Mouse (Mus musculus) MEL (cell line): ENCODE data around the gene Txnrd3. TPM values are rescaled to one million over a fixed set of nuclear protein-coding genes. Genes with fewer than 3 reads are reported as not detected.

Experiments used
- DNase-seq: peaks from one replicate; pipeline ENCODE4 v3.0.0; 2011; ENCODE audit warnings: low read depth, low spot score
- H3K27ac ChIP-seq: 2 replicates; pipeline ENCODE4 v1.5.1; 2012; ENCODE audit warnings: low read depth, mild to moderate bottlenecking, control low read depth, low read length, moderate library complexity; ENCODE audit not compliant: control insufficient read depth
- H3K27me3 ChIP-seq, 2 experiments: fragments of 150-350 bp in 1 of 2; sonication (generic) in 1 of 2; 2 replicates each; pipeline ENCODE4 v1.6.1; 2012; ENCODE audit warnings: low read length in 2 of 2, mild to moderate bottlenecking in 2 of 2, improper control_type of control experiment in 1 of 2, moderate library complexity in 1 of 2; ENCODE audit not compliant: insufficient read depth in 2 of 2, control insufficient read depth in 1 of 2
- H3K36me3 ChIP-seq, 2 experiments: 2 replicates each; pipeline ENCODE4 v1.6.1; 2012 to 2014; ENCODE audit warnings: low read length in 2 of 2, improper control_type of control experiment in 1 of 2, inconsistent platforms in 1 of 2, mild to moderate bottlenecking in 1 of 2; ENCODE audit not compliant: insufficient read depth in 2 of 2, control insufficient read depth in 1 of 2
- H3K4me1 ChIP-seq, 2 experiments: fragments of 150-350 bp in 1 of 2; sonication (generic) in 1 of 2; 2 replicates each; pipeline ENCODE4 v1.6.1; 2012; ENCODE audit warnings: low read length in 2 of 2, improper control_type of control experiment in 1 of 2, mild to moderate bottlenecking in 1 of 2; ENCODE audit not compliant: insufficient read depth in 2 of 2, control insufficient read depth in 1 of 2
- H3K4me3 ChIP-seq, 2 experiments: fragments of 150-350 bp in 1 of 2; sonication (generic) in 1 of 2; 2 replicates each; pipeline ENCODE4 v1.5.1; 2012; ENCODE audit warnings: low read depth in 2 of 2, low read length in 2 of 2, mild to moderate bottlenecking in 2 of 2, moderate library complexity in 2 of 2, control low read depth in 1 of 2, improper control_type of control experiment in 1 of 2; ENCODE audit not compliant: control insufficient read depth in 1 of 2, insufficient read depth in 1 of 2
- H3K79me2 ChIP-seq: 2 replicates; pipeline ENCODE4 v1.6.1; 2012; ENCODE audit warnings: mild to moderate bottlenecking, low read length, moderate library complexity; ENCODE audit not compliant: control insufficient read depth, poor library complexity, insufficient read depth
- H3K9ac ChIP-seq: 2 replicates; pipeline ENCODE4 v1.6.1; 2012; ENCODE audit warnings: low read depth, mild to moderate bottlenecking, control low read depth, low read length, moderate library complexity; ENCODE audit not compliant: control insufficient read depth, poor library complexity, severe bottlenecking
- H3K9me3 ChIP-seq: fragments of 150-350 bp; sonication (generic); replicated peaks from 2 replicates; pipeline ENCODE4 v1.6.1; 2012; ENCODE audit warnings: mild to moderate bottlenecking, low read length, improper control_type of control experiment, moderate library complexity; ENCODE audit not compliant: insufficient read depth
- BHLHE40 ChIP-seq: IDR thresholded peaks from 2 replicates; pipeline ENCODE4 v1.6.1; 2012; ENCODE audit warnings: low read depth, mild to moderate bottlenecking, inconsistent platforms, low read length, improper control_type of control experiment, borderline replicate concordance
- CHD2 ChIP-seq: IDR thresholded peaks from 2 replicates; pipeline ENCODE4 v1.6.1; 2011; ENCODE audit warnings: low read length, improper control_type of control experiment
- CTCF ChIP-seq, 3 experiments: IDR thresholded peaks in 2 of 3; conservative IDR thresholded peaks in 1 of 3; 2 replicates each; pipeline ENCODE4 v1.5.1; 2011 to 2012; ENCODE audit warnings: low read length in 3 of 3, low read depth in 2 of 3, mild to moderate bottlenecking in 2 of 3, improper control_type of control experiment in 1 of 3, inconsistent platforms in 1 of 3, mixed read lengths in 1 of 3, moderate library complexity in 1 of 3; ENCODE audit not compliant: control insufficient read depth in 1 of 3, insufficient read depth in 1 of 3, poor library complexity in 1 of 3, severe bottlenecking in 1 of 3
- E2F4 ChIP-seq: IDR thresholded peaks from 2 replicates; pipeline ENCODE4 v1.6.1; 2011; ENCODE audit warnings: low read depth, low read length, improper control_type of control experiment, borderline replicate concordance
- EP300 ChIP-seq, 2 experiments: IDR thresholded peaks; 2 replicates each; pipeline ENCODE4 v1.6.1; 2011; ENCODE audit warnings: improper control_type of control experiment in 2 of 2, low read length in 2 of 2, low read depth in 1 of 2, mild to moderate bottlenecking in 1 of 2
- HCFC1 ChIP-seq: IDR thresholded peaks from 2 replicates; pipeline ENCODE4 v1.6.1; 2012; ENCODE audit warnings: low read depth, mild to moderate bottlenecking, inconsistent platforms, low read length, improper control_type of control experiment, moderate library complexity
- JUND ChIP-seq: IDR thresholded peaks from 2 replicates; pipeline ENCODE4 v1.6.1; 2011; ENCODE audit warnings: low read depth, mild to moderate bottlenecking, improper control_type of control experiment, low read length
- MAFK ChIP-seq: IDR thresholded peaks from 2 replicates; pipeline ENCODE4 v1.6.1; 2011; ENCODE audit warnings: low read depth, mild to moderate bottlenecking, low read length, improper control_type of control experiment, borderline replicate concordance
- MAZ ChIP-seq: IDR thresholded peaks from 2 replicates; pipeline ENCODE4 v1.6.1; 2012; ENCODE audit warnings: low read depth, mild to moderate bottlenecking, inconsistent platforms, low read length, improper control_type of control experiment
- MEF2A ChIP-seq: IDR thresholded peaks from 2 replicates; pipeline ENCODE4 v1.6.1; 2014; ENCODE audit warnings: low read depth, mild to moderate bottlenecking, inconsistent platforms, low read length, improper control_type of control experiment; ENCODE audit not compliant: poor library complexity, insufficient replicate concordance, severe bottlenecking; ENCODE audit errors: extremely low read depth
- MXI1 ChIP-seq: IDR thresholded peaks from 2 replicates; pipeline ENCODE4 v1.6.1; 2011; ENCODE audit warnings: mild to moderate bottlenecking, low read depth, low read length, improper control_type of control experiment
- NELFE ChIP-seq: IDR thresholded peaks from 2 replicates; pipeline ENCODE4 v1.6.1; 2011; ENCODE audit warnings: low read depth, low read length, improper control_type of control experiment
- NRF1 ChIP-seq: IDR thresholded peaks from 2 replicates; pipeline ENCODE4 v1.6.1; 2014; ENCODE audit warnings: low read depth, mild to moderate bottlenecking, inconsistent platforms, low read length, improper control_type of control experiment, moderate library complexity; ENCODE audit not compliant: poor library complexity, insufficient read depth, severe bottlenecking
- POLR2A ChIP-seq, 2 experiments: IDR thresholded peaks; 2 replicates each; pipeline ENCODE4 v1.6.1; 2011 to 2012; ENCODE audit warnings: low read length in 2 of 2, mild to moderate bottlenecking in 2 of 2, control low read depth in 1 of 2, improper control_type of control experiment in 1 of 2, low read depth in 1 of 2, moderate library complexity in 1 of 2; ENCODE audit not compliant: control insufficient read depth in 1 of 2, insufficient read depth in 1 of 2, poor library complexity in 1 of 2
- POLR2AphosphoS2 ChIP-seq: IDR thresholded peaks from 2 replicates; pipeline ENCODE4 v1.6.1; 2011; ENCODE audit warnings: low read length, improper control_type of control experiment
- POLR2AphosphoS5 ChIP-seq: IDR thresholded peaks from 2 replicates; pipeline ENCODE4 v1.6.1; 2012; ENCODE audit warnings: low read depth, borderline replicate concordance, mild to moderate bottlenecking, inconsistent platforms, low read length, moderate library complexity, mixed read lengths
- RAD21 ChIP-seq: IDR thresholded peaks from 2 replicates; pipeline ENCODE4 v1.6.1; 2011; ENCODE audit warnings: mild to moderate bottlenecking, low read depth, low read length, improper control_type of control experiment
- RCOR1 ChIP-seq: IDR thresholded peaks from 2 replicates; pipeline ENCODE4 v1.6.1; 2012; ENCODE audit warnings: low read depth, mild to moderate bottlenecking, inconsistent platforms, low read length, improper control_type of control experiment
- TBP ChIP-seq: IDR thresholded peaks from 2 replicates; pipeline ENCODE4 v1.8.0; 2011; ENCODE audit warnings: low read depth, low read length, improper control_type of control experiment
- TCF12 ChIP-seq: IDR thresholded peaks from 2 replicates; pipeline ENCODE4 v1.6.1; 2014; ENCODE audit warnings: low read depth, mild to moderate bottlenecking, inconsistent platforms, low read length, improper control_type of control experiment, moderate library complexity
- UBTF ChIP-seq: IDR thresholded peaks from 2 replicates; pipeline ENCODE4 v1.6.1; 2012; ENCODE audit warnings: low read depth, mild to moderate bottlenecking, inconsistent platforms, low read length, improper control_type of control experiment, moderate library complexity, borderline replicate concordance; ENCODE audit not compliant: insufficient read depth
- USF1 ChIP-seq: IDR thresholded peaks from 2 replicates; pipeline ENCODE4 v1.6.1; 2014; ENCODE audit warnings: low read depth, mild to moderate bottlenecking, inconsistent platforms, low read length, improper control_type of control experiment, moderate library complexity
- USF2 ChIP-seq, 2 experiments: IDR thresholded peaks; 2 replicates each; pipeline ENCODE4 v1.6.1; 2011 to 2012; ENCODE audit warnings: improper control_type of control experiment in 2 of 2, low read length in 2 of 2, borderline replicate concordance in 1 of 2, inconsistent platforms in 1 of 2, low read depth in 1 of 2, mild to moderate bottlenecking in 1 of 2; ENCODE audit not compliant: insufficient read depth in 1 of 2
- ZMIZ1 ChIP-seq: IDR thresholded peaks from 2 replicates; pipeline ENCODE4 v1.6.1; 2012; ENCODE audit warnings: low read depth, mild to moderate bottlenecking, inconsistent platforms, low read length, improper control_type of control experiment, moderate library complexity
- polyA plus RNA-seq, 2 experiments: library from polyadenylated mRNA; stranded (reverse) in 1 of 2; unstranded in 1 of 2; fragments of >175 nt in 1 of 2; fragments of >200 nt in 1 of 2; gene quantifications; 2 replicates each; pipeline versions ENCODE4 v1.2.1 to v1.2.4; 2012; ENCODE audit warnings: low replicate concordance in 2 of 2, low read depth in 1 of 2; ENCODE audit not compliant: insufficient read length in 2 of 2, insufficient read depth in 1 of 2, missing spikeins in 1 of 2
- total RNA-seq: library from RNA; depleted of rRNA; stranded (reverse); fragments of 300-350 nt; gene quantifications from 2 replicates; pipeline ENCODE4 v1.2.3, GENCODE M21; 2012

Gene Txnrd3
- total and polyA plus RNA-seq, 3 experiments, result 8.7 to 15.1 TPM; not detected in 1

DNA sequence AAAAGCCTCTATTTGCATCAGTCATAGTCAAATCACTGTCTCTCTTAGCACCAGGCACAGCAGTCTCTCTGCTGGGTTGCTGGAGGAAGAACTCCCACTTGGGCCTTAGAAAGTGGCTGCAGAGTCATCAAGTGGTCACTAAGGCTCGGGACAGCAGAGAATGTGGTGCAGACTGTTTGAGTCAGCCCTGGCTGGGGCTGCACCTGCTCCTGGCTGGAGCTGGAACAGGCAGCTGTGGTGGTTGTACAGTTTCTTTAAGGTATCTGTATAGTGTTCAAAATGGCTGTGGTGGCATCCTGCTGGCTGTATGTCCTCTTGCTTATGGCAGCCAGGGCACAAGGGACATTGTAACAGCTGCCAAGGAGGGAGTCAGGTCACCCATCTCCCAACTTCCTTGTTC lies 16.7 kb downstream of the Txnrd3 start:
- TF ChIP-seq POLR2AphosphoS2, result no peak
- TF ChIP-seq CHD2, result no peak
- TF ChIP-seq POLR2AphosphoS5, result no peak
- TF ChIP-seq MAFK, result no peak
- TF ChIP-seq RCOR1, result no peak
- no peak for TF ChIP-seq BHLHE40
- Histone ChIP-seq H3K9me3 (no peaks in the 10 kb centered on the region), H3K4me3 (no peak overlapping the region), H3K36me3 (peaks cover 0 to 3% of the 10 kb centered on the region in 2 experiments; a peak in 2 of 4 replicates), H3K27ac (no peak overlapping the region), H3K9ac (no peak overlapping the region), H3K27me3 (no peaks in the 10 kb centered on the region), H3K79me2 (no peaks in the 10 kb centered on the region), H3K4me1 (peaks cover 0 to 6% of the 10 kb centered on the region in 2 experiments; a peak in 2 of 4 replicates)
- no peak for DNase-seq

GRCm38 (mm10) chr6:89662521-89662920 lies 18.7 kb downstream of the Txnrd3 start:
- TF ChIP-seq MAZ (no peak), POLR2AphosphoS2 (no peak), ZMIZ1 (no peak), MXI1 (no peak), TBP (no peak), HCFC1 (no peak), CTCF (IDR thresholded peaks at IDR 0.05 in 2 of 3, conservative IDR thresholded peaks at IDR 0.05 in 1 of 3; ENCODE audit: control insufficient read depth in 1 of 3, insufficient read depth in 1 of 3, low read depth in 2 of 3, low read length in 3 of 3, poor library complexity in 1 of 3, severe bottlenecking in 1 of 3) (no peak), TCF12 (no peak), POLR2A (IDR thresholded peaks at IDR 0.05; ENCODE audit: control insufficient read depth in 1 of 2, insufficient read depth in 1 of 2, low read depth in 1 of 2, low read length in 2 of 2, poor library complexity in 1 of 2) (no peak), RAD21 (no peak), EP300 (IDR thresholded peaks at IDR 0.05; ENCODE audit: low read depth in 1 of 2, low read length in 2 of 2) (no peak)
- H3K27me3 ChIP-seq, result no peaks in the 10 kb centered on the region

DNA sequence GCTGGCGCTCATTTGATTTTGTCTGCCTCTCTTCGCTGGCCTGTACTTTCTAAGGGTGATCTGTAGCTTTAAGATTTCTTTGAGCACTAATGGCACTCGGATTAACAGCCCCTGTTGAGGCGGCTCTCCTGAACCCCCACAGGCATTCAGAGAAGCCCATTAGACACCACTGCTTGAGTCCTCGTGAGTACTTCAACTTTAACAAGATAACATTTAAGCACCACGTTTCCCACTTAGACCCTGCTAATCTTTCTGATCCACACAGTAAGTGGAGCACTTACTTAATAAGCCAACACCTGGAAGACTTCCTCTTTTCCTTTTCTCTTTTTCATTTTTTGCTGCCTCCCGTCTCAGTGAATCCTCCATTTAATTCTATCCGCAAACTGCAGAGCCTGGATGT lies 21.4 kb downstream of the Txnrd3 start:
- no peaks in the 10 kb centered on the region for H3K9me3 ChIP-seq
- no peak overlapping the region for H3K27ac ChIP-seq
- H3K79me2 ChIP-seq, result no peaks in the 10 kb centered on the region
- H3K27me3 ChIP-seq, result no peaks in the 10 kb centered on the region
- H3K4me3 ChIP-seq, result no peak overlapping the region
- H3K4me1 ChIP-seq, result peaks cover 0 to 6% of the 10 kb centered on the region in 2 experiments; a peak in 2 of 4 replicates
- DNase-seq, result peak; percentile 57
- H3K9ac ChIP-seq, result no peak overlapping the region
- peaks cover 0 to 3% of the 10 kb centered on the region in 2 experiments; a peak in 2 of 4 replicates for H3K36me3 ChIP-seq
- TF ChIP-seq USF1 (no peak), NELFE (no peak), MEF2A (no peak), NRF1 (no peak), RAD21 (no peak), E2F4 (no peak), CTCF (IDR thresholded peaks at IDR 0.05 in 2 of 3, conservative IDR thresholded peaks at IDR 0.05 in 1 of 3; ENCODE audit: control insufficient read depth in 1 of 3, insufficient read depth in 1 of 3, low read depth in 2 of 3, low read length in 3 of 3, poor library complexity in 1 of 3, severe bottlenecking in 1 of 3) (no peak), POLR2A (IDR thresholded peaks at IDR 0.05; ENCODE audit: control insufficient read depth in 1 of 2, insufficient read depth in 1 of 2, low read depth in 1 of 2, low read length in 2 of 2, poor library complexity in 1 of 2) (no peak), USF2 (IDR thresholded peaks at IDR 0.05; ENCODE audit: borderline replicate concordance in 1 of 2, insufficient read depth in 1 of 2, low read depth in 1 of 2, low read length in 2 of 2) (no peak), CHD2 (no peak), JUND (no peak), MAFK (no peak), UBTF (no peak)

More at GRCm38 (mm10) chr6:89662521-89662920, 18.7 kb downstream of the Txnrd3 start:
- Histone ChIP-seq H3K9ac (no peak overlapping the region), H3K27ac (no peak overlapping the region), H3K4me3 (no peak overlapping the region), H3K79me2 (no peaks in the 10 kb centered on the region), H3K36me3 (peaks cover 0 to 3% of the 10 kb centered on the region in 2 experiments; a peak in 2 of 4 replicates), H3K4me1 (peaks cover 0 to 6% of the 10 kb centered on the region in 2 experiments; a peak in 2 of 4 replicates), H3K9me3 (no peaks in the 10 kb centered on the region)
- no peak for DNase-seq
